Mouse (Mus musculus): Measurements from ENCODE around the gene Olfr1084. TPM values are rescaled to one million over a fixed set of nuclear protein-coding genes. Genes with fewer than 3 reads are reported as not detected.
"Not testable (repeated sequence)": the region's sequence is repeated elsewhere in the genome, so short reads cannot be mapped to it uniquely, and the experiment has no call there.

The Olfr1084 gene
- total RNA-seq (2014; rRNA removed; ENCODE audit: low replicate concordance) (not detected in 2 replicates), polyA plus RNA-seq (2015; fragmentation: Nextera tagmentation; extraction: Ambion mirVana) (not detected in 2 replicates)

- H3K4me3 ChIP-seq (ENCODE audit: low read depth, low read length); DNase-seq (ENCODE audit: low spot score); H3K4me2 ChIP-seq (ENCODE audit: low read depth, low read length); H3K9ac ChIP-seq (replicated peaks; ENCODE audit: low read depth, low read length); H3K27me3 ChIP-seq (ENCODE audit: control insufficient read depth, insufficient read depth, low read length); H3K4me1 ChIP-seq (ENCODE audit: control insufficient read depth, insufficient read depth); H3K36me3 ChIP-seq (replicated peaks; ENCODE audit: control insufficient read depth, insufficient read depth, low read length); H3K27ac ChIP-seq (ENCODE audit: low read depth); ATAC-seq (ENCODE audit: insufficient read depth, low read depth); H3K9me3 ChIP-seq (replicated peaks; ENCODE audit: control insufficient read depth, low read length): not testable (repeated sequence)
- WGBS: 79% methylated on average over 1 of the region's 1 CpGs
These were observed at the start of gene Olfr1084 for GRCm38 (mm10) chr2:86639625-86640024. Olfr1084 (minus strand) TSS chr2:86639725.

DNA sequence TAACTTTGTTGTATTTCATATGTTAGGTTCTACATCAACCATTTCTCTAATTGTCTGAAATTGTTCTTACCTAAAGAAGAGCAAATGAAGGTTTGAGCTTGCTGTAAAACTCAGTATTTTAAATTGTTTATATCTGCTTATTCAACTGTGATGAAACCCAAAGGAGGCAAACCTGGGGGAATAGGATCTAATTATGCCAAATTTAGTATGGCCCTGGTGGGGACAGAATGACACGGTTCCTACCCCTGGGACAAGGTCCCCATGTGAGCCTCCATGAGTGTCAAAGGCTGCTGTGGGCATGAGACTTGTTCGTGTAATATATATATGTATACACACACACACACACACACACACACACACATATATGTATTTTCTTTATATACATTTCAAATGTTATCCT is 40.5 kb upstream of the Olfr1084 start, which contains the start of gene Olfr1086:
Gene Olfr1086, minus strand, starts transcription at position 101 of the 400 bp plus-strand sequence.
- no peak for ATAC-seq (ENCODE audit: insufficient read depth, low read depth)
- TF ChIP-seq EP300 (IDR thresholded peaks at IDR 0.05; ENCODE audit: low read depth) (no peak), CTCF (IDR thresholded peaks at IDR 0.05; ENCODE audit: low read depth) (no peak)
- H3K4me3 ChIP-seq (ENCODE audit: low read depth, low read length): no peak within 1 kb of the TSS
- H3K27ac ChIP-seq (ENCODE audit: low read depth): no peak within 1 kb of the TSS
- H3K27me3 ChIP-seq (ENCODE audit: control insufficient read depth, insufficient read depth, low read length): no peaks in the 10 kb centered on the region
- DNase-seq (ENCODE audit: low spot score): no peak
- WGBS: 68% methylated on average over 2 of the region's 2 CpGs
- no peaks in the 10 kb centered on the region for H3K36me3 ChIP-seq (replicated peaks; ENCODE audit: control insufficient read depth, insufficient read depth, low read length)
- H3K4me2 ChIP-seq (ENCODE audit: low read depth, low read length): no peak within 1 kb of the TSS
- no peaks in the 10 kb centered on the region for H3K4me1 ChIP-seq (ENCODE audit: control insufficient read depth, insufficient read depth)
- H3K9ac ChIP-seq (replicated peaks; ENCODE audit: low read depth, low read length): no peak within 1 kb of the TSS
- no peaks in the 10 kb centered on the region for H3K9me3 ChIP-seq (replicated peaks; ENCODE audit: control insufficient read depth, low read length)

- H3K9me3 ChIP-seq (replicated peaks; ENCODE audit: control insufficient read depth, low read length): no peaks in the 10 kb centered on the region
- H3K36me3 ChIP-seq (replicated peaks; ENCODE audit: control insufficient read depth, insufficient read depth, low read length): no peaks in the 10 kb centered on the region
- H3K27ac ChIP-seq (ENCODE audit: low read depth): no peak within 1 kb of the TSS
- TF ChIP-seq CTCF (IDR thresholded peaks at IDR 0.05; ENCODE audit: low read depth) (no peak), EP300 (IDR thresholded peaks at IDR 0.05; ENCODE audit: low read depth) (no peak)
- WGBS: 19% methylated on average over 1 of the region's 1 CpGs
- ATAC-seq (ENCODE audit: insufficient read depth, low read depth) (no peak), DNase-seq (ENCODE audit: low spot score) (no peak)
- no peaks in the 10 kb centered on the region for H3K4me1 ChIP-seq (ENCODE audit: control insufficient read depth, insufficient read depth)
- no peak within 1 kb of the TSS for H3K4me3 ChIP-seq (ENCODE audit: low read depth, low read length)
- no peaks in the 10 kb centered on the region for H3K27me3 ChIP-seq (ENCODE audit: control insufficient read depth, insufficient read depth, low read length)
- no peak within 1 kb of the TSS for H3K9ac ChIP-seq (replicated peaks; ENCODE audit: low read depth, low read length)
- H3K4me2 ChIP-seq (ENCODE audit: low read depth, low read length): no peak within 1 kb of the TSS
These were observed 22.4 kb upstream of the Olfr1084 start, which contains the start of gene Olfr1085 for GRCm38 (mm10) chr2:86661919-86662318. Olfr1085 (minus strand) TSS chr2:86662019.

DNA sequence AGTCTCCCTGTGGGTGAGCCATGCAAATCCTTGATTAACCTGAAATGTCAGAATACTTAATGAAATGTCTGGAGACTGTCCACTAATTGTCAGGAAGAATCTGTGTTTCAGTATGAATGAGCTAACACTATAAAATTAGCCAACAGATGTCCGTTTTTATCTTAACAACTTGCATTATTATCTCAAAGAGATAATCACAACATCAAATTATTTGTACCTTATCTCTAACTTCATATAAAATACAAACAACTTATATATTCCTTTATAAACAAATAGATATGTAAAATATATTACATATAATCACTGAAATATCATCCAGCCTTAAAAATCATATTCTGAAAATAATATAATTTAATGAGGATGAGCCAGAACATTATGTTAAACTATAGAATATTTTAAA is 40.7 kb downstream of the Olfr1084 start, which contains the start of gene Olfr1082:
Gene Olfr1082, minus strand, starts transcription at position 101 of the 400 bp plus-strand sequence.
- H3K36me3 ChIP-seq (replicated peaks; ENCODE audit: control insufficient read depth, insufficient read depth, low read length); H3K4me2 ChIP-seq (ENCODE audit: low read depth, low read length); H3K9ac ChIP-seq (replicated peaks; ENCODE audit: low read depth, low read length); H3K27ac ChIP-seq (ENCODE audit: low read depth); H3K4me3 ChIP-seq (ENCODE audit: low read depth, low read length); DNase-seq (ENCODE audit: low spot score); H3K9me3 ChIP-seq (replicated peaks; ENCODE audit: control insufficient read depth, low read length); H3K4me1 ChIP-seq (ENCODE audit: control insufficient read depth, insufficient read depth); ATAC-seq (ENCODE audit: insufficient read depth, low read depth); H3K27me3 ChIP-seq (ENCODE audit: control insufficient read depth, insufficient read depth, low read length): not testable (repeated sequence)
- WGBS: 54% methylated on average over 1 of the region's 1 CpGs

Other genes with a start within 250 kb of the Olfr1084 start
- not detected in 2 replicates for gene Olfr1061, start 225.7 kb downstream of the Olfr1084 start, total RNA-seq (2014; rRNA removed; ENCODE audit: low replicate concordance)
- not detected in 2 replicates for gene Olfr1061, start 225.7 kb downstream of the Olfr1084 start, polyA plus RNA-seq (2015; fragmentation: Nextera tagmentation; extraction: Ambion mirVana)
- not detected in 2 replicates for gene Olfr1062, start 213.0 kb downstream of the Olfr1084 start, total RNA-seq (2014; rRNA removed; ENCODE audit: low replicate concordance)
- not detected in 2 replicates for gene Olfr1062, start 213.0 kb downstream of the Olfr1084 start, polyA plus RNA-seq (2015; fragmentation: Nextera tagmentation; extraction: Ambion mirVana)
- not detected in 2 replicates for gene Olfr1065, start 189.1 kb downstream of the Olfr1084 start, total RNA-seq (2014; rRNA removed; ENCODE audit: low replicate concordance)
- not detected in 2 replicates for gene Olfr1065, start 189.1 kb downstream of the Olfr1084 start, polyA plus RNA-seq (2015; fragmentation: Nextera tagmentation; extraction: Ambion mirVana)
- gene Olfr1066, start 183.5 kb downstream of the Olfr1084 start, total RNA-seq (2014; rRNA removed; ENCODE audit: low replicate concordance): not detected in 2 replicates
- gene Olfr1066, start 183.5 kb downstream of the Olfr1084 start, polyA plus RNA-seq (2015; fragmentation: Nextera tagmentation; extraction: Ambion mirVana): not detected in 2 replicates
- not detected in 2 replicates for gene Olfr228, start 152.3 kb downstream of the Olfr1084 start, total RNA-seq (2014; rRNA removed; ENCODE audit: low replicate concordance)
- not detected in 2 replicates for gene Olfr228, start 152.3 kb downstream of the Olfr1084 start, polyA plus RNA-seq (2015; fragmentation: Nextera tagmentation; extraction: Ambion mirVana)
- gene Olfr1076, start 131.3 kb downstream of the Olfr1084 start, total RNA-seq (2014; rRNA removed; ENCODE audit: low replicate concordance): not detected in 2 replicates
- gene Olfr1076, start 131.3 kb downstream of the Olfr1084 start, polyA plus RNA-seq (2015; fragmentation: Nextera tagmentation; extraction: Ambion mirVana): not detected in 2 replicates
- not detected in 2 replicates for gene Olfr1079, start 97.2 kb downstream of the Olfr1084 start, total RNA-seq (2014; rRNA removed; ENCODE audit: low replicate concordance)
- not detected in 2 replicates for gene Olfr1079, start 97.2 kb downstream of the Olfr1084 start, polyA plus RNA-seq (2015; fragmentation: Nextera tagmentation; extraction: Ambion mirVana)
- gene Olfr1080, start 81.5 kb downstream of the Olfr1084 start, total RNA-seq (2014; rRNA removed; ENCODE audit: low replicate concordance): not detected in 2 replicates
- not detected in 2 replicates for gene Olfr1080, start 81.5 kb downstream of the Olfr1084 start, polyA plus RNA-seq (2015; fragmentation: Nextera tagmentation; extraction: Ambion mirVana)
- gene Olfr1082, start 40.8 kb downstream of the Olfr1084 start, total RNA-seq (2014; rRNA removed; ENCODE audit: low replicate concordance): not detected in 2 replicates
- not detected in 2 replicates for gene Olfr1082, start 40.8 kb downstream of the Olfr1084 start, polyA plus RNA-seq (2015; fragmentation: Nextera tagmentation; extraction: Ambion mirVana)
- not detected in 2 replicates for gene Olfr1085, start 22.3 kb upstream of the Olfr1084 start, total RNA-seq (2014; rRNA removed; ENCODE audit: low replicate concordance)
- gene Olfr1085, start 22.3 kb upstream of the Olfr1084 start, polyA plus RNA-seq (2015; fragmentation: Nextera tagmentation; extraction: Ambion mirVana): not detected in 2 replicates
- gene Olfr1086, start 40.4 kb upstream of the Olfr1084 start, total RNA-seq (2014; rRNA removed; ENCODE audit: low replicate concordance): not detected in 2 replicates
- not detected in 2 replicates for gene Olfr1086, start 40.4 kb upstream of the Olfr1084 start, polyA plus RNA-seq (2015; fragmentation: Nextera tagmentation; extraction: Ambion mirVana)
- not detected in 2 replicates for gene Olfr1087, start 58.7 kb upstream of the Olfr1084 start, total RNA-seq (2014; rRNA removed; ENCODE audit: low replicate concordance)
- gene Olfr1087, start 58.7 kb upstream of the Olfr1084 start, polyA plus RNA-seq (2015; fragmentation: Nextera tagmentation; extraction: Ambion mirVana): not detected in 2 replicates
- gene Olfr1089, start 94.0 kb upstream of the Olfr1084 start, total RNA-seq (2014; rRNA removed; ENCODE audit: low replicate concordance): not detected in 2 replicates
- gene Olfr1089, start 94.0 kb upstream of the Olfr1084 start, polyA plus RNA-seq (2015; fragmentation: Nextera tagmentation; extraction: Ambion mirVana): not detected in 2 replicates
- gene Olfr1090, start 119.3 kb upstream of the Olfr1084 start, total RNA-seq (2014; rRNA removed; ENCODE audit: low replicate concordance): not detected in 2 replicates
- gene Olfr1090, start 119.3 kb upstream of the Olfr1084 start, polyA plus RNA-seq (2015; fragmentation: Nextera tagmentation; extraction: Ambion mirVana): not detected in 2 replicates
- not detected in 2 replicates for gene Olfr1093, start 142.8 kb upstream of the Olfr1084 start, total RNA-seq (2014; rRNA removed; ENCODE audit: low replicate concordance)
- not detected in 2 replicates for gene Olfr1093, start 142.8 kb upstream of the Olfr1084 start, polyA plus RNA-seq (2015; fragmentation: Nextera tagmentation; extraction: Ambion mirVana)
- not detected in 2 replicates for gene Olfr141, start 170.3 kb upstream of the Olfr1084 start, total RNA-seq (2014; rRNA removed; ENCODE audit: low replicate concordance)
- not detected in 2 replicates for gene Olfr141, start 170.3 kb upstream of the Olfr1084 start, polyA plus RNA-seq (2015; fragmentation: Nextera tagmentation; extraction: Ambion mirVana)
- not detected in 2 replicates for gene Olfr1094, start 184.9 kb upstream of the Olfr1084 start, total RNA-seq (2014; rRNA removed; ENCODE audit: low replicate concordance)
- not detected in 2 replicates for gene Olfr1094, start 184.9 kb upstream of the Olfr1084 start, polyA plus RNA-seq (2015; fragmentation: Nextera tagmentation; extraction: Ambion mirVana)
- not detected in 2 replicates for gene Olfr1095, start 212.0 kb upstream of the Olfr1084 start, total RNA-seq (2014; rRNA removed; ENCODE audit: low replicate concordance)
- not detected in 2 replicates for gene Olfr1095, start 212.0 kb upstream of the Olfr1084 start, polyA plus RNA-seq (2015; fragmentation: Nextera tagmentation; extraction: Ambion mirVana)
- not detected in 2 replicates for gene Gm13723, start 235.1 kb upstream of the Olfr1084 start, total RNA-seq (2014; rRNA removed; ENCODE audit: low replicate concordance)
- gene Gm13723, start 235.1 kb upstream of the Olfr1084 start, polyA plus RNA-seq (2015; fragmentation: Nextera tagmentation; extraction: Ambion mirVana): not detected in 2 replicates